ENCODE assay signal across 14 mouse cellular contexts in genomic region chr1:152171034-152171790, GRCm38 (mm10).
DNase-seq lines count a peak whose midpoint lies in the region; ATAC-seq lines count a peak whose summit lies in the region.
"Had no signal": no experiment of that assay in that cellular context is flagged by ENCODE, and none has a peak within 500 bp of the region (broad histone marks: within the 10 kb centered on the region; RNA-seq: fewer than 3 reads in every experiment).

No protein-coding gene starts in this region.

- H3K4me3 ChIP-seq in midbrain, embryonic 16.5 days (ENCODE audit: low read depth, low read length), result no peak overlapping the region
- H3K4me3 ChIP-seq: heart, embryonic 10.5 days; limb, embryonic 10.5 days had no signal

- no peaks in the 10 kb centered on the region for H3K9me3 ChIP-seq in midbrain, embryonic 16.5 days (replicated peaks; ENCODE audit: control insufficient read depth, low read length, poor library complexity, severe bottlenecking)
- H3K9me3 ChIP-seq: heart, embryonic 10.5 days; limb, embryonic 10.5 days had no signal

- H3K4me2 ChIP-seq in midbrain, embryonic 16.5 days (ENCODE audit: low read length), result peak overlapping the region; percentile 12; the same call in 1 of the 2 replicates

- peaks cover 15% of the 10 kb centered on the region for H3K4me1 ChIP-seq in midbrain, embryonic 16.5 days (ENCODE audit: control insufficient read depth, insufficient read depth, low read length)

- no peak overlapping the region for H3K9ac ChIP-seq in midbrain, embryonic 16.5 days (ENCODE audit: low read depth, low read length)
- H3K9ac ChIP-seq: liver, postnatal 0 days had no signal

- no peaks in the 10 kb centered on the region for H3K27me3 ChIP-seq in midbrain, embryonic 16.5 days (ENCODE audit: control insufficient read depth, insufficient read depth, low read depth, low read length)

- WGBS in midbrain, embryonic 16.5 days, result 30% methylated on average over 16 of the region's 16 CpGs

- peak; percentile 63; the same call in 1 of the 2 replicates for ATAC-seq in midbrain, embryonic 16.5 days
- ATAC-seq: inflammation-experienced regulatory T-cells, adult 6 months; liver, postnatal 0 days had no signal

- peak; percentile 12 for DNase-seq in layer of hippocampus, adult 11-12 months (ENCODE audit: low spot score)
- DNase-seq in layer of hippocampus, postnatal 25 days (ENCODE audit: extremely low spot score in 1 of 2, low spot score in 1 of 2), result no peak
- peak; percentile 79 to 81 for DNase-seq in cerebellum, adult 18-20 months
- peak; percentile 39 to 64 for DNase-seq in cerebellum, postnatal 10 days
- DNase-seq in kidney, postnatal 14 days, result no peak
- DNase-seq in thymus, postnatal 10 days (ENCODE audit: low spot score in 2 of 2), result no peak
- DNase-seq: adrenal gland, postnatal 36 days; kidney, postnatal 36 days; liver, postnatal 0 days; thymus, postnatal 25 days had no signal

- no peaks in the 10 kb centered on the region for H3K36me3 ChIP-seq in midbrain, embryonic 16.5 days (ENCODE audit: control insufficient read depth, insufficient read depth, low read length)
- H3K36me3 ChIP-seq: heart, embryonic 10.5 days; limb, embryonic 10.5 days had no signal

- H3K27ac ChIP-seq in midbrain, embryonic 16.5 days (ENCODE audit: low read length), result peak overlapping the region; percentile 64
- H3K27ac ChIP-seq: heart, embryonic 10.5 days; limb, embryonic 10.5 days had no signal

Comparison
In these comparisons a context has a peak if more than half of its experiments do, and no peak if none do; other contexts are left out.
1. DNase-seq: peak in layer of hippocampus, adult 11-12 months (single experiment), cerebellum, adult 18-20 months (2 of 2) and cerebellum, postnatal 10 days (2 of 2); none in layer of hippocampus, postnatal 25 days (0 of 2), kidney, postnatal 14 days (single experiment) and thymus, postnatal 10 days (0 of 2).